Mouse (Mus musculus) granulocyte monocyte progenitor cell, adult 5-6 weeks (primary cell): Measurements from ENCODE around the gene Iqschfp. TPM values are rescaled to one million over a fixed set of nuclear protein-coding genes. Genes with fewer than 3 reads are reported as not detected.

ENCODE experiments used
- ATAC-seq: replicated peaks from 2 replicates; pipeline ENCODE4 v1.8.0; 2016; ENCODE audit warnings: mild to moderate bottlenecking, moderate TSS enrichment, inconsistent platforms; ENCODE audit not compliant: poor library complexity, severe bottlenecking
- total RNA-seq, 2 experiments: library from RNA; stranded (forward) in 1 of 2; stranded (reverse) in 1 of 2; fragments of 200-712, 200-1000 nt in 1 of 2; fragments of >200 nt in 1 of 2; fragmentation: Nextera tagmentation in 1 of 2; gene quantifications; 2 replicates each; pipeline ENCODE4 v1.2.3; 2014 to 2017

The Iqschfp gene
- total RNA-seq (2014; fragmentation: Nextera tagmentation), result not detected in 2 replicates
- not detected in 2 replicates for total RNA-seq (2017)

GRCm38 (mm10) chr3:67892026-67892705 is at the start of gene Iqschfp, which contains the start of gene Iqcj:
Iqschfp (plus strand) TSS chr3:67892232.
Iqcj (plus strand) TSS chr3:67892220.
- no peak for ATAC-seq

- ATAC-seq, result no peak
Measured at GRCm38 (mm10) chr3:67852397-67852796, 39.6 kb upstream of the Iqschfp start.

- ATAC-seq, result no peak
Measured at GRCm38 (mm10) chr3:67861524-67861923, 30.5 kb upstream of the Iqschfp start.

- no peak for ATAC-seq
Measured at GRCm38 (mm10) chr3:67867420-67868065, 24.5 kb upstream of the Iqschfp start.

- no peak for ATAC-seq
Measured at GRCm38 (mm10) chr3:67869424-67869823, 22.6 kb upstream of the Iqschfp start.

GRCm38 (mm10) chr3:67877253-67877652 is 14.8 kb upstream of the Iqschfp start:
- ATAC-seq, result no peak

- ATAC-seq, result no peak
Measured at GRCm38 (mm10) chr3:67884335-67884734, 7.7 kb upstream of the Iqschfp start.

GRCm38 (mm10) chr3:67886176-67886575 is 5.9 kb upstream of the Iqschfp start:
- no peak for ATAC-seq

- ATAC-seq, result no peak
Measured at GRCm38 (mm10) chr3:67887251-67887650, 4.8 kb upstream of the Iqschfp start.

GRCm38 (mm10) chr3:67892768-67893167 is 736 bp downstream of the Iqschfp start:
- ATAC-seq, result no peak

GRCm38 (mm10) chr3:67902517-67902916 is 10.5 kb downstream of the Iqschfp start:
- no peak for ATAC-seq

GRCm38 (mm10) chr3:67908586-67908985 is 16.6 kb downstream of the Iqschfp start:
- ATAC-seq, result no peak

- ATAC-seq, result no peak
Measured at GRCm38 (mm10) chr3:67918098-67918497, 26.1 kb downstream of the Iqschfp start.

- ATAC-seq, result no peak
Measured at GRCm38 (mm10) chr3:67918634-67919259, 26.7 kb downstream of the Iqschfp start.

GRCm38 (mm10) chr3:67923095-67923494 is 31.1 kb downstream of the Iqschfp start:
- ATAC-seq, result no peak

- ATAC-seq, result no peak
Measured at GRCm38 (mm10) chr3:67925453-67925852, 33.4 kb downstream of the Iqschfp start.

GRCm38 (mm10) chr3:67930424-67931133 is 38.5 kb downstream of the Iqschfp start:
- ATAC-seq, result no peak

GRCm38 (mm10) chr3:67931181-67931580 is 39.1 kb downstream of the Iqschfp start:
- no peak for ATAC-seq

GRCm38 (mm10) chr3:67931914-67932313 is 39.9 kb downstream of the Iqschfp start:
- ATAC-seq, result no peak

GRCm38 (mm10) chr3:67935829-67936228 is 43.8 kb downstream of the Iqschfp start:
- no peak for ATAC-seq

GRCm38 (mm10) chr3:67947000-67947399 is 55.0 kb downstream of the Iqschfp start:
- ATAC-seq, result no peak
